Comparison of ENCODE assay signal across 26 mouse cellular contexts in genomic region chr17:87903725-87904124, GRCm38 (mm10). TPM values are rescaled to one million over a fixed set of nuclear protein-coding genes. Genes with fewer than 3 reads are reported as not detected.
DNase-seq lines count a peak whose midpoint lies in the region; ATAC-seq and TF ChIP-seq lines count a peak whose summit lies in the region.
"Had no signal": no experiment of that assay in that cellular context is flagged by ENCODE, and none has a peak within 500 bp of the region (broad histone marks: within the 10 kb centered on the region; RNA-seq: fewer than 3 reads in every experiment).

No protein-coding gene starts in this region.

- no peak overlapping the region for H3K9ac ChIP-seq in heart, adult 2 months (ENCODE audit: low read depth, low read length)
- no peak overlapping the region for H3K9ac ChIP-seq in midbrain, embryonic 15.5 days
- H3K9ac ChIP-seq: heart, embryonic 12.5 days; limb, embryonic 13.5 days; liver, embryonic 14.5 days had no signal

- H3K4me3 ChIP-seq in heart, adult 2 months, result no peak overlapping the region
- H3K4me3 ChIP-seq in midbrain, embryonic 15.5 days, result no peak overlapping the region
- H3K4me3 ChIP-seq: heart, embryonic 12.5 days; limb, embryonic 13.5 days had no signal

- intact Hi-C loops in heart, adult 2 months (cut with DNase I), result no loop called here
- intact Hi-C loops in left cerebral cortex, postnatal 36 days (cut with DNase I), result no loop called here

- TF ChIP-seq EP300 in heart, adult 2 months (IDR thresholded peaks at IDR 0.05; ENCODE audit: insufficient read depth, low read depth, low read length), result no peak

- H3K36me3 ChIP-seq in heart, adult 2 months (ENCODE audit: control insufficient read depth, insufficient read depth, low read length), result no peaks in the 10 kb centered on the region
- no peaks in the 10 kb centered on the region for H3K36me3 ChIP-seq in midbrain, embryonic 15.5 days (replicated peaks)
- H3K36me3 ChIP-seq: heart, embryonic 12.5 days; limb, embryonic 13.5 days had no signal

- H3K4me2 ChIP-seq in midbrain, embryonic 15.5 days, result no peak overlapping the region
- H3K4me2 ChIP-seq: limb, embryonic 13.5 days had no signal

- ATAC-seq in midbrain, embryonic 15.5 days (replicated peaks), result no peak

- no peak for TF ChIP-seq POLR2A in heart, adult 2 months (IDR thresholded peaks at IDR 0.05; ENCODE audit: insufficient read depth, low read depth, low read length)

- peak; percentile 33 for DNase-seq in heart, adult 11 months
- DNase-seq in heart, adult 2 months, result no peak
- peak; percentile 26 for DNase-seq in testis, postnatal 10 days (ENCODE audit: low spot score)
- DNase-seq in testis, postnatal 14 days (ENCODE audit: low spot score), result no peak
- no peak for DNase-seq in adrenal gland, postnatal 36 days
- DNase-seq in left cerebral cortex, postnatal 36 days (ENCODE audit: low spot score in 2 of 2), result no peak
- DNase-seq: B cell, adult 2 months; cerebellum, adult 2 months; kidney, adult 8-10 months; kidney, postnatal 25 days; right cerebral cortex, postnatal 25 days; thymus, adult 2 months had no signal

- H3K27me3 ChIP-seq in heart, adult 2 months (ENCODE audit: control insufficient read depth, insufficient read depth, low read length), result no peaks in the 10 kb centered on the region
- no peaks in the 10 kb centered on the region for H3K27me3 ChIP-seq in midbrain, embryonic 15.5 days (replicated peaks)
- H3K27me3 ChIP-seq: heart, embryonic 12.5 days; limb, embryonic 13.5 days had no signal

- H3K4me1 ChIP-seq in heart, adult 2 months (ENCODE audit: control insufficient read depth, insufficient read depth, low read length), result no peaks in the 10 kb centered on the region
- peaks cover 15% of the 10 kb centered on the region for H3K4me1 ChIP-seq in midbrain, embryonic 15.5 days

- H3K27ac ChIP-seq in heart, adult 2 months, result no peak overlapping the region
- H3K27ac ChIP-seq in midbrain, embryonic 15.5 days, result peak overlapping the region; percentile 16
- H3K27ac ChIP-seq: limb, embryonic 13.5 days; liver, embryonic 14.5 days; macrophage had no signal

- 88% methylated on average over 8 of the region's 8 CpGs for whole genome bisulfite sequencing in heart, adult 2 months
- 87% methylated on average over 8 of the region's 8 CpGs for WGBS in midbrain, embryonic 15.5 days

- no peak for TF ChIP-seq CTCF in heart, adult 2 months (IDR thresholded peaks at IDR 0.05)

- no peaks in the 10 kb centered on the region for H3K79me2 ChIP-seq in heart, adult 2 months (replicated peaks; ENCODE audit: control insufficient read depth, insufficient read depth, low read length)

- H3K9me3 ChIP-seq in midbrain, embryonic 15.5 days, result no peaks in the 10 kb centered on the region
- H3K9me3 ChIP-seq: limb, embryonic 13.5 days had no signal

RNA-seq across cellular contexts. Expression of gene Rpl36-ps4, which starts 17.1 kb away (rescaled TPM):
- total RNA-seq in heart, adult 2 months (2021), result not detected
- polyA plus RNA-seq in heart, adult 2 months (2012; rRNA removed), result not detected in 2 replicates
- polyA plus RNA-seq in midbrain, embryonic 15.5 days (2015; fragmentation: Nextera tagmentation; extraction: Ambion mirVana), result not detected in 2 replicates
- total RNA-seq in adrenal gland, postnatal 36 days (2021), result not detected
- total RNA-seq in left cerebral cortex, postnatal 36 days (2021), result not detected
- total RNA-seq: adrenal gland, postnatal 4 days; gastrocnemius, adult 18-20 months; gastrocnemius, postnatal 4 days; heart, postnatal 25 days; layer of hippocampus, adult 8-10 months; neutrophil, adult 5-6 weeks had no signal
- polyA plus RNA-seq: cerebellum, adult 2 months; heart, embryonic 12.5 days; limb, embryonic 13.5 days; liver, embryonic 14.5 days; lung, embryonic 16.5 days; macrophage; spleen, adult 2 months; stomach, embryonic 14.5 days; thymus, adult 2 months had no signal

Comparison
In these comparisons a context has a peak if more than half of its experiments do, and no peak if none do; other contexts are left out.
1. DNase-seq: peak in heart, adult 11 months (single experiment) and testis, postnatal 10 days (single experiment); none in heart, adult 2 months (0 of 2), testis, postnatal 14 days (single experiment), adrenal gland, postnatal 36 days (0 of 2) and left cerebral cortex, postnatal 36 days (0 of 2).